Mouse (Mus musculus): ENCODE data around the gene Fam57b.
"Not testable (repeated sequence)": the region's sequence is repeated elsewhere in the genome, so short reads cannot be mapped to it uniquely, and the experiment has no call there.

Fam57b gene

DNA sequence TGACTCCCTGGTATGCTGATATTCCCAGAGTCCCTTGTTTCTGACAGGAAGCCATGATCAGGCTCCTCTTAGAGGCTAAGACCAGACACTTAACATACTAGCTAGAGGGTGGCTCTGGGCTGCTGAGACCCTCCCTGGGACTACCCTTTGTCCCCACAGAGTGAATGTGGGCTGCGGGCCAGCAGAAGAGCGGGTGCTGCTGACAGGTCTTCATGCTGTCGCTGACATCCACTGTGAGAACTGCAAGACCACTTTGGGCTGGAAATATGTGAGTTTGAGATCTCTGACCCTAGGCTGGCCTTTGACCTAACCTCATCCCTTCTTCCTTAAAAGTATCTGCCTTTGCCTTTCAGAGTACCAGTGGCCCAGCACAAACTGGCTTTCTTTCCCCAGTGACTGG, 19.3 kb upstream of the Fam57b start:
- no peak for DNase-seq (ENCODE audit: low spot score in 2 of 2)

DNA sequence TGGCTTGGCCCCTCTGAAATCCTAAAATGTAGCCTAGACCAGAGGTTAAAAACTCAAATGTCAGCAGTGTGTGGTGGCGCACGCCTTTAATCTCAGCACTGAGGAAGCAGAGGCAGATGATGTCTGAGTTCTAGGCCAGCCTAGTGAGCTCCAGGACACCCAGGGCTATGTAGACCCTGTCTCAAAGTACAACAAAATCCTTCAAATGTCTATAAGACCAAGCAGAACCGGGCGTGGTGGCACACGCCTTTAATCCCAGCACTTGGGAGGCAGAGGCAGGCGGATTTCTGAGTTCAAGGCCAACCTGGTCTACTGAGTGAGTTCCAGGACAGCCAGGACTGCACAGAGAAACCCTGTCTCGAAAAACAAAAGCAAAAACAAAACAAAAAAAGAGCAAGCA, 18.4 kb upstream of the Fam57b start:
- not testable (repeated sequence) for DNase-seq (ENCODE audit: low spot score in 2 of 2)

DNA sequence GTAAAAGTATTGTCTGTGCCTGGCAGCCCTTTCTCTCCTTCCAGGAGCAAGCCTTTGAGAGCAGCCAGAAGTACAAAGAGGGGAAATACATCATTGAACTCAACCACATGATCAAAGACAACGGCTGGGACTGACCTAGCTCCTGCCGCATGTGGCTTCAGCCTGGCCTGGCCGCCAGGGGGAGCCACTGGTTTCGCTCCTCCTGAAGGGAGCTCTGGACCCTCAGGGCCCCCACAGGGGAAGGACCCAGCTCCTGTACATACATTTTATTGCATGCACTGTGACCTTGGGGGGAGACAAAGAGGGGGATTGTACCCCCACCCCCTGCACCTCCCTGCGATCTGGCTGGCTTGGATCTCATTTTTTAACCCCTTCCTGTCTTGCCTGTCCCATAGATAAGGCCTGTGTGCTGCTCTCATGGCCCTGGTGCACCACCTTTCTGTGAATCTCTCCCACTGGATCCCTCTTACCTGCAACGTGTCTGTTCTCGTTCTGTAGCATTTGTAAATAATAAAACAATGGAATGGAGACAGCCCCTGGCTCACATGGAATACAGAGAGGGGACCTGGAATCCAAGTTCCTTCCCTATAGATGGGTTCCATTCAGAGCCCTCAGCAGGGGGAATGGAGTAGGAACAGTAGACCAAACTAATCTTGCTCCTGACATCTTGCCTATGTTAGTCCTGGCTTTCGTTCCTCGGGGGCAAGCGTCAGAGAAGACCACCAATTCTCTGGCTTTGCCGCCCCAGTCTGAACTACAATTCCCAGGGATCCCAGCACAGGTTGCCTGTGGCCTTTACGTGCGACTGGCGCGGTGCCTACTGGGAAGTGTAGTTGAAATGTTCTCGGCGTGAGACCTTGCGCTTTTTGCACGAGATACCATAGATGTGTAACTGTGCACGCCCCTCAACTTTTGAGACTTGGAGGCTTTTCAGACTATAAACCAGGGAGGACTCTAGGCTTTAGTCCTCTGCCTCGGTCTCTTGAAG, 17.2 kb upstream of the Fam57b start:
- peak; percentile 71 to 83 for DNase-seq (ENCODE audit: low spot score in 2 of 2)

DNA sequence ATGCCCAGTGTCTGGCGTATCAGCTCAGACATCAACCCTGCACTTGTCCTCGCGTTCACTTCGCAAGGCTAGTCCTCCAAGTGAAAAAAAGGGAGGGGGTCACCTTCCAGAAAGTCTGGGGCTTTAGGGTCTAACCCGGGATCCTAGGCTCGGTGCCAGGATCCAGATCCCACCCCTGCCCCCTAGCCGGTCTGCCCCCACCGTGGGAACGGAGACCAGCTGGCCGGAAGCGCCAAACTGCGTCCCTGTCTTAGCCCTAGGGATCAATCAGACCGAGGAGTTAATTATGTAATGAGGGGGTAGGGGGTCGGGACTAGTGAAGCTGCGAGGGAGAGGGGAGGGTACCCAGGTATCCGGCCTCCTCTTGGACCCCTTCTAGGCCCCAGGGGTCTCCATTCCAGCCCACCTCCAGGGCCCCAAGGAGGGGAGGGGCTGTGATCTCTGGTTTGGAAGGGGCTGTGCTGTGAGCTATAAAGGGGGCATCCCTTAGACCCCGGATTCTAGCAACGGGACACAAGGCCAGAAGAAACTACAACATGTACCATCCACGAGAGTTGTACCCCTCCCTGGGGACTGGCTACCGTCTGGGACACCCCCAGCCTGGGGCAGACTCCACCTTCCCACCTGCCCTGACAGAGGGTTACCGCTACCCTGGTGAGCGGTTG, 16.4 kb upstream of the Fam57b start, which contains the start of gene Tbx6:
TSS of gene Tbx6 (plus strand) at position 513 of the 665 bp plus-strand sequence.
- no peak for DNase-seq (ENCODE audit: low spot score in 2 of 2)

DNA sequence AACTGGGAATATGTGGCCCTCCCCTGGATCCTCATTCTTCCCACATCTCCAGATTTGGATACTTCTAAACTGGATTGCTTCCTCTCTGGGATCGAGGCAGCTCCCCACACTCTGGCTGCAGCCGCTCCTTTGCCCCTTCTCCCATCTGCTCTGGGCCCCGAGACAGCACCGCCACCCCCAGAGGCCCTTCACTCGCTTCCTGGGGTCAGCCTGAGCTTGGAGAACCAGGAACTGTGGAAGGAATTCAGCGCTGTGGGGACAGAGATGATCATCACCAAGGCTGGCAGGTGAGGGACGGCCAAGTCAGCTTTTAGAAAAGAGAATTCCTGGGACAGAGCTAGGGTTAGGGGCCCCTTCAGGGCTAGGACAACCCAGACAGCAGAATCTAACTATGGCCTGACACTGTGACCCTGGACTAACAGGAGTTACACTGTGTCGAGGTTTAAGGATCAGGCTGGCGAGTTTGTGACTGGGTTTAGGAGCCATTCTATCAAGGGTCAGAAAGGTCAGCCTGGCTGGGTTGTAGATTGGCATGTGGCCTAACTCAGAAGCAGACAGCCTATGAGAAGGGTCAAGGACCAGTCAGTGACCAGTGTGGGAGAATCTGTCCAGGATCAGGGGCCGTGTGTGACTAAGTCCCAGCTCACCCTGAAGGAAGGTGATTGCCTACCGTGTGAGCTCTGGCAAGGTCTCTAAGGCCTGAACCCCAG, 15.7 kb upstream of the Fam57b start:
- no peak for DNase-seq (ENCODE audit: low spot score in 2 of 2)

DNA sequence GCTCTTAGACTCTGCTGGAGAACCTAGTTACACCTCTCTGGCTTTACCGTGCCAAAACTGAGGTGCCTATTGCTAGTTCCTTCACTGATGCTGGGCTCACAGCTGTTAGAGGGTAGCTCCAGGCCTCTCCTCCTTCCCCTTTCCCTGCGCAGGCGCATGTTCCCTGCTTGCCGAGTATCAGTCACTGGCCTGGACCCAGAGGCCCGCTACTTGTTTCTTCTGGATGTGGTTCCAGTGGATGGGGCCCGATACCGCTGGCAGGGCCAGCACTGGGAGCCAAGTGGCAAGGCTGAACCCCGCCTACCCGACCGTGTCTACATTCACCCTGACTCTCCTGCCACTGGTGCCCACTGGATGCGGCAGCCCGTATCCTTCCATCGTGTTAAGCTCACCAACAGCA, 14.8 kb upstream of the Fam57b start:
- DNase-seq (ENCODE audit: low spot score in 2 of 2) = no peak

DNA sequence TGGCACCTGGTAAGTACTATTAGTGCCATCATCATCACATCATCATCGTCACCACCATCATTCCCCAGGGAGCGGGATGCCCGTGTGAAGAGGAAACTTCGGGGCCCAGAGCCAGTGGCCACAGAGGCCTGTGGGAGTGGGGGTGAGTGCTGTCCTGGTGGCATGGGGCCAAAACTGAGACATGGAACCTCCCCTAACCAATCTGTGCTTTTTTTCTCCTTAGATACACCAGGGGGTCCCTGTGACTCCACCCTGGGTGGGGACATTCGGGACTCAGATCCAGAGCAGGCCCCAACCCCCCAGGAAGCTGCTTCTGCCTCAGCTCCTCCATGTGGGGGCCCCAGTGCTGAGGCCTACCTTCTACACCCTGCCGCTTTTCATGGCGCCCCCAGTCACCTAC, 13.0 kb upstream of the Fam57b start:
- no peak for DNase-seq (ENCODE audit: low spot score in 2 of 2)

DNA sequence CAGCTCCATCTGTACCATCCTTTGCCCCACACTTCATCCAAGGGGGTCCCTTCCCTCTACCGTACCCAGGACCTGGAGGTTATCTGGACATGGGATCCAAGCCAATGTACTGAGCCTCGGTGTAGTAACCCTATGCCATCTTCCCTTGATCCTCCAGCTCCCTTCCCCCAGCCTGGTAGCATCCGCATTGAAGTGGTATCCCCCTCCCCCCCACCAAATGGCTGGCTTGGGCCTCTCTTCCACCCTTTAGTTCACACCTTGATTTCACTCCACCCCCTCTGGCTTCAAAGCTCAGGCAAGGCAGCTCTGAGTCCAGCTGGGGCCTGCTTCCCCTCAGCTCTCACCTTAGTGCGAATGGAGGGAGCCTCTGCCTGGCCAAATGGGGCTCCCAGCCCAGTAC, 12.4 kb upstream of the Fam57b start:
- DNase-seq (ENCODE audit: low spot score in 2 of 2) = no peak

DNA sequence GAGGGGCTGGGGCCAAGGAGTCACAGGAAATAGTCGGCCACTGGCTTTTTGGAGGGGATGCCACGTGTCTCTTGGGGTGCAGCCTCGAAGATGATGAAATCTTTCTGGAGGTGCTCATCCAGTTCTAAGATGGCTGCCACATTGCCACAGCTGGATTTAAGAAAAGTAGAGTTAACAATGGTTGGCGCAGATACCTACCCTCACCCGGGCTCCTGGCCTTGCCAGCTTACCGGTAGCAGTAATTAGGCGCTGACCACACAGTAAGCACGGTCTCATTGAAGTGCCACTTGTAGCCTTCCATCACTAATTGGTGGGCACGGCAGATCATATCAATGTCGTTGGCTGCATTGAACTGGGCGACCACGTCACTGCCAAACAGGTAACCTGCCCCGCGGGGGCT, 11.3 kb upstream of the Fam57b start:
- no peak for DNase-seq (ENCODE audit: low spot score in 2 of 2)

DNA sequence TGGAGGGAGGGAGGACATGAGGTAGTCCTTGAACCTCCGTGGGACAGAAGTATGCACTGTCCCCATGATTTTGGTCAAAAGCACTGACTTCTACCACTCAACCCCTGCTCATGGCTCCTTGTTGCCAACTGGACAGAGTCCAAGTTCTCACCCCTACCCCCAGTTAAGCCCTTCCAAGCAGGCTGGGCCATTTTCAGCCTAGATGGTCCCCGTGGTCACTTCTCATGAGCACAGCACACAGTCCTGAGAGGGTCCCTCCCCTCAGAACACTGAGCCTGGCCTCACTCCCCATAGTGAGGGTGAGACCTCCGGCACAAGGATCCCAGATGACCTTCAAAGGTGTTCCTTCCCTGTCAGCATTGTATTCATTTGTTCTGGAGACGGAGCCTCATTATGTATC, 8.3 kb upstream of the Fam57b start:
- DNase-seq (ENCODE audit: low spot score in 2 of 2) = no peak

DNA sequence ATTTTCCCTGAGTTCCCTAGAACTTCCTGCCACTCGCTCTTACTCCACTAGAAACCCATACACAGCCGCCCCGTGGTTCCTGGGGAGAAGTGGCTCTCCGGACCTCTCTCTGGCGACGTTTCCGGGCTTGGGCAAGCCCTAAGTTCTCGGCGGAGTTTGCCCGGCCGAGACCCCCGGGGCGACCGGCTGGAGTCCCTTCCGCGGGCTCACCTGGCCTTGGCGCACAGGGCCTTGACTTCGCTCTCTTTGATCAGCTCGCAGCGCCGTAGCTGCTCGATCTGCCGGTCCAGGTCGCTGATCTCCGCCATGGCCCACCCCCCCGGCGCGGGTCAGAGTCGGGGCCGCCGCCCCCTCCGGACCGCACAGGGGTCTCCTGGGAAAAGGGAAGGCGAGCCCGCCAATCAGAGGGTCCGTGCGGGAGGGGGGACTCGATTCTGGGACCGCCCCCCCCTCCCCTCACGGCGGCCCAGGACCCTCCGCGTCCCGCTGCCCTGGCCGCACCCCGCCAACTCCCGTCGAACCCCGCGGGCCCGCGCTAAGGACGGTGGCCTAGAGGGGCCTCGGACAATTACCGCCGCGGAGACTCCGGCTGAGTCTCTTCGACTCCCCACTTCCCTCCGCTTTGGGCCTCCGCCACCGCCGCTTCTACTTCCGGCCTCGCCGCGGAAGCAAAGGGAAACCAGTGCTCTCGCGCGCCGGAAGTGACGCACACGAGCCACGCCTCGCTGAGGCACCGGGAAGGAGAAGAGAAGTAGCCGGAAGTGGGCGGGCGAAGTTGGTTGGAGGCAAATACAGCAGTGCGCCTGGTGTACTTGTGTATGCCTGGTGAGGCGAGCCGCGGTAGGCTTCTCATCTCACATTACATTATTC, 5.4 kb upstream of the Fam57b start, which contains the start of gene Ppp4c:
TSS of gene Ppp4c (minus strand) at position 646 of the 870 bp plus-strand sequence.
- DNase-seq (ENCODE audit: low spot score in 2 of 2) = peak; percentile 93 to 96

DNA sequence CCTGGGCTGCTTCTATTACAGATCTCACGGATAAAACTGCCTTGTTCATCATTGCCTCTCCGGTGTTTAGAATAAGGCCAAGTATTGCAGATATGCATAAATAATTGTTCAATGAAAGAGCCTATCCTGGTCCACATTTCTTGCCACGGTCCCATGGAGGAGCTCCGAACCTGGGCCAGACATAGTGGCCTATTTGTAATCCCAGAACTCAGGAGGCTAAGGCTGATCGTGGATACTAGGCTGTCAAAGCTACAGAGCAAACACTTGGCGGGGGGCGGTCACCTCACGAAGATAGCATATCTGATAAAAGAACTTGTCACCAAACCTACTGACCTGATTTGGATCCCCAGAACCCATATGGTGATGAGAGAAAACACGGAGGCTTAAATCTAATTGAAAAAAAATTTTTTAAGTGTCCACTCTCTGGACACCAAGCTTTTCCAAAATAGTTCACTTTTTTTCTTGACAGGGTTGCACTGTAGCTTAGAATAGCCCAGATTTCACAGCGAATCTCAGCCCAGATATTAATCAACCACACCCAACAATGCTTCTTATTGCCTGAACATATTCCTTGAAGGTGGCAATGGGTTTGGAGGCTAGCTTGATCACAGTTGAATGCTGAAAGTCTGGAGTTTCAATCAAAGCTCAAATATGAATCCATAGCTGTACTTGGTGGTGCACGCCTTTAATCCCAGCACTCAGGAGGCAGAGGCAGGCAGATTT, 4.6 kb upstream of the Fam57b start:
- no peak for DNase-seq (ENCODE audit: low spot score in 2 of 2)

DNA sequence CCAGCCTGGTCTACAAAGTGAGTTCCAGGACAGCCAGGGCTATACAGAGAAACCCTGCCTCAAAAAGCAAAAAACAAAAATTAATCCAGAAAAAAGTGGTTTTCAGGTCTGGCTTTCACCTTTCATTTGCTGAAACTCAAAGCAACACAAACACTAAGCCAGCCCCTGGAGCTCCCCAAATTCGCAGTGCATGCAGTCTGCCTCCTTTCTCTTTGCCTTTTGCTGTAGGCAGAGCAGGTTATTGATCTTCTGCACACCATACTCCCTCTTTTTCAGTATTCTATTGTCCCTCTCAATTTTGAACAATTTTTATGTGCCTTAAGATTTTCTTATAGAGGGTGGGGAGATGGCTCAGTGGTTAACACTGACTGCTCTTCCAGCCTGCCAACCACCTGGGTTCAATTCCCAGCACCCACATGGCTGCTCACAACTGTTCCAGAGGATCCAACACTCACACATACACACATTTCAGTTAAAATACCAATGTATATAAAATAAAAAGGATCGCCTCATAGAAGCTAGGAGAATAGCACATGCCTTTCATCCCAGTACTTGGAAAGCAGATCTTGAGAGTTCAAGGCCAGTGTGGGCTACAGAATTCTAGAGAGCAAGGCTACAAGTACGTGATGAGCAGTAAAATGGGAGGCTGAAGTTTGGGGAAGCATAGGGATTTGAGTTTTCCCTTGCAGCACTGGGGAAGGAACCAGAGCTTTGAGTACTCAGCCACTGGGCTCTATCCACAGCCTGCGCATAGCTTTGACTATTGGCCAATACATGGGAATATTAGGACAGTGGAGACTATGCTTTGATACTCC, 3.8 kb upstream of the Fam57b start:
- no peak for DNase-seq (ENCODE audit: low spot score in 2 of 2)

DNA sequence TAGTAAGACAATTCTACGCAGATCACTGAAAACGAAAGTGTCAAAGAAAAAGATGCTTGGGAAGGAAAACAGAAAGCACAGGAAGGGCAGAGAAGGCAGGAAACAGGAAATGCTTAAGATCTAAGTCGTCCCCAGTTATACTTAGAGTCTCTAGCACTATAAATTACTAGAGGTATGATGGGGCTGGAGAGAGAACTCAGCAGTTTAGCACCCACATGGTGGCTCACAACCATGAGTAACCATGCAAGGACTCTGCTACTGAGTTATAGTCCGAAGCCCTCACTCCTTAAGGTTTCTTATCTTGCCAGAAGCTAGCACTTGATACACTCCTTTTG, 3.2 kb upstream of the Fam57b start:
- DNase-seq (ENCODE audit: low spot score in 2 of 2) = no peak

DNA sequence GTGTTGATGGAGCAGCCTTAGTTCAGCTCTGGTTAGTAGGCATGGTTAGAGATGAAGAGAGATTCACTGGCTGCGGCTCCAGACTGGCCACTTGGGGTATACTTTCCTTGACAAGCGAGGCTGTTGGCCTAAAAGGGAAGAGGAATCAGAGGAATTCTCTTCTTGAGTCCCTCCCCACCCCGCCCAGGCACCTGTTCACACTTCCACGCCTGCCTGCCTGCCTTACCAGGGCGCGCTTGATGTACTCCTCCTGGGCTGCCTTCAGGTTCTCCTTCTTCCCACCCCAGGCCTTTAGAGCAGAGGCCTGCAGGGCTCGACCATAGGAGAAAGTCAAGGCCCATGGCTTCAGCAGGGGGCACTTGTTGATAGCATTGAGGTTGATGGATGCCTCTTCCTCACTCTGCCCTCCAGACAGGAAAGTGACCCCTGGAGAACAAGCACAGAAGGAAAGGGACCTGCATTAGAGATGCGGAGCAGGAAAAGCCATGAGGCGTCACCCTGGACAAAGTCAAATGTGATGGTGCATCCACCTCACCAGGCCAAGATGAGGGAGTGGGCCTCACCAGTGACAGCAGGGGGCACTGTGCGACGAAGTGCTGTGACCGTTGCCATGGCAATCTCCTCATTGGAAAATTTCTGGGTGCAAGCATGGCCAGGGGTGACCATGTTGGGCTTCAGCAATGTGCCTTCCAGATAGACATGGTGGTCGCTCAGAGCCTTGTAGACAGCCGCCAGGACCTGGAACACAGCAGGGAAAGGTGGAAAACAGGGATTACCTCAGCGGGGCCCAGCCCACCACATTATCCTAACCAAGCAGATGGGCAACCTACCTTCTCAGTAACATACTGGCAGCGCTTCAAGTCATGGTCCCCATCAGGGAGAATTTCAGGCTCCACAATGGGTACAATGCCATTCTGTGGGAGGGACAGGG, 1.8 kb upstream of the Fam57b start:
- no peak for DNase-seq (ENCODE audit: low spot score in 2 of 2)

DNA sequence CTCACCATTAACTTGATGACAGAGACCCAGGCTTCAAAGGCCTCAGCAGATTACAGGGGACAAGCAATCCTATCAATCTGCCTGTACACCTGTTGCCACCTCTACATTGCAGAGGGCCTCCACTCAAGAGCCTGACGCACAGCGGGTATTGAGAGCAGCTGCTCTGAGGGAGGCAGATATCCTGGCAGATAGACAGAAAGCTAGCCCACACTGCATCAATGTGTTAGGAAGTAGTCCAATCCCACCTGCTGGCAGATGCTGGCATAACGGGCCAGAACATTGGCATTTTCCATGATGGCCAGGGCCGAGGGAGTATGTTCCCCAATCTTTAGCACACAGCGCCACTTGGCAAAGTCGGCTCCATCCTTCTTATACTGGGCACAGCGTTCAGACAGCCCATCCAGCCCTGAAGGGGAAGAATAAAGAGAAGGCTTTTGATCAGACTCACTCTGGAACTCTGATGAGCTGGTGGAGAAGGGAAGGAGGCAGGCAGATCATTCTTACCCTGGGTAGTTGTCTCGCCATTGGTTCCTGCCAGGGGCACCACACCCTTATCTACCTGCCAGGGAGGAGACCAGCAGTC, 1.0 kb upstream of the Fam57b start:
- DNase-seq (ENCODE audit: low spot score in 2 of 2) = no peak

DNA sequence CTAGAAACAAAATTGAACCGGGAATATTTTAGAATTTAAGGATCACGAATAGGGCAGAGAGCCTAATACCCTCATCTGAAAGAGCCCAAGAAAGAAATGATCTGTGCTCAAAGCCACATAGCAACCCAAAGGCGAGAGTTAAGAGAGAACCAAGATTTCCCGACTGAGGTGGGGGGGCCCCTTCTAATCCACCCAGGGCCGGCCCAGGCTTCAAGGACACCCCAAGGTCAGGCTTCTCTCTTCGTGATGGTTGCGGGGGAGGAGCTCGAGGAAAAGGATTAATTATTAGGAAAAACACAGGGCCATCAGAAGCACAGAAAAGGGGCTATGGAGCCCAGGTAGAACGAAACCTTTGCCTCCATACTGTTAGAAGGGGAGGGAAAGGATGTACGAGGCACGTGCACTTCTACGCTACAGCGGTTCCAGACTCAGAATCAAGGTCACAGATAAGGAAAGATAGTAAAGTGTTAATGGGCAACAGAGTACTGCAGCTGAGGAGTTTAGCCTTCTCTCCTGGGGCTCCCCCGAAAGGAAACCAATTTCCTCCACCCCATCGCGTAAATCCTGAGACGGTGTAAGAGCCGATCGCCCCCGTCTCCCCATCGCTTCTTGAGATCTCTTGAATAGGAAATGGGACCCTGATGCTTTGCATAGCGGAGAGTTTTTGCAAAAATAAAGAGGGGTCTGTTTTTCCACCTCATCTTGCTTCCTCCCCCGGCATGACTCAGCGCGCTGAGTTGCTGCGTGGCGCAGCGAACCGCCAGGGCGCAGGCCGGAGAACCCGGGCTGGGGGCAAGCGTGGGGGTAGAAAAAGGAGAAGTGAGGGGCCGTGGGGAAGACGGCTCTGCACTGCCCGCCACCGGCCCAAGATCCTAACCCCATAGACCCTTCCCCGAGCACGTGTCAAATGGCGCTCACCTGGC, 920 bp downstream of the Fam57b start:
- DNase-seq (ENCODE audit: low spot score in 2 of 2) = no peak

All from urinary bladder, postnatal 36 days (tissue).